Mouse (Mus musculus) B cell, adult 67 days (primary cell): ENCODE results near the gene Spcs3. TPM values are rescaled to one million over a fixed set of nuclear protein-coding genes. Genes with fewer than 3 reads are reported as not detected.

Experiments
- total RNA-seq, 2 experiments: library from RNA; stranded (reverse); gene quantifications; 4 replicates each; pipeline ENCODE4 v1.2.4; 2023

Gene Spcs3
- total RNA-seq = 10 to 100 TPM; 47.1 to 49.1 TPM

DNA sequence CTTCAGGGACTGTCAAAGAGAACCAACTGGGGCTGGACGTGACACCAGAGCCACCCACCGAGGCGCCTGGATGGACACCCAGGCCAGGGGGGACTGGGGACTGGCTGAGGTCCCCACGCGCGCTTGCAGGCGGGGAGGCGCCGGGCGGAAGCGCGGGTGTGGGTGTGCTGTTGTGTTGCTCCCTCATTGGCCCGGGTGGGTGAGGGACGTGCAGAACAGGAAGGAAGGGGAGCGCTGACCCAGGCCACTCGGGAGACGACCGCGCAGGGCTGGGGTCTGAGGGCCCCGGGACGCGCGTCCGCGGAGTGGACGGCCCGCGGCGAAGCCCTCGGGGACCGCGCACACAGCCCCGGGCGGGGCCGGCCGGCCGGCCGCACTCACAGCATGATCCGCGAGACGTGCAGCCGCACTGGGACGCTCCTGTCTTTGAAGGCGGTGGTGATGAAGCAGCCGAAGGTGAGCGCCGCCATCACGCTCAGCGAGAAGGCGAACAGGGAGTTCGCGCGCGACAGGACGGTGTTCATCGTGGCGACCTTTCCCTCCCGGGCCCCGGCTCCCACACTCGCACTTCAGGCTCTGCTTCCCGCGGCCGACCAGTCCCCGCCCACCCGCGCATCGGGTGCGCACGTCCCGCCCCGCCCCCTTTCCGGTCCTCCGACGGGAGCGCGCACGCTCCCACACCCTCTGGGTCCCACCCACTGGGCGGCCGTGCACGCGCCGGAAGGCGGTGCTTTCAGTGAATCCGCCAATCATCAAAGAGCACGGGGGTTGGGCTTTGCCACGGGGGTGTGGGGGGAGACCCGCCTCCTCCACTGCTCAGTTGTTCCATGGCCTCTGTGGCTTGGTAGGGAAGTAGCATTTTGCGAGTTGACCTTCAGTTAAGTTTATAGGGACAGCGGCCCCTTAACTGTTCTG lies at the start of gene Spcs3, which contains the start of gene Asb5:
Spcs3 (minus strand) TSS at position 617 of the 915 bp plus-strand sequence.
Asb5 (plus strand) TSS at position 199 of the 915 bp plus-strand sequence.

Other genes with a start within 250 kb of the Spcs3 start
- gene Asb5, start 418 bp downstream of the Spcs3 start, total RNA-seq = 1 to 10 TPM; 1.7 to 2.1 TPM
- gene Spata4, start 70.8 kb upstream of the Spcs3 start, total RNA-seq = not detected